Mouse (Mus musculus) right cerebral cortex, adult 2 months (tissue): Measurements from ENCODE around the gene Cpne5.
A peak's percentile ranks its signal among the peaks of the same experiment; 100 is the strongest.
"Not testable (repeated sequence)": the region's sequence is repeated elsewhere in the genome, so short reads cannot be mapped to it uniquely, and the experiment has no call there.

Experiments used
- DNase-seq, 2 experiments: peaks; one replicate each; pipeline ENCODE4 v3.0.0; 2021 to 2022; ENCODE audit warnings: low spot score in 2 of 2

Gene Cpne5

GRCm38 (mm10) chr17:29257001-29257511, 19.1 kb upstream of the Cpne5 start:
- DNase-seq: no peak

GRCm38 (mm10) chr17:29256507-29256906, 18.5 kb upstream of the Cpne5 start:
- no peak for DNase-seq

GRCm38 (mm10) chr17:29254784-29255183, 16.8 kb upstream of the Cpne5 start:
- not testable (repeated sequence) for DNase-seq

GRCm38 (mm10) chr17:29253684-29254083, 15.7 kb upstream of the Cpne5 start:
- no peak for DNase-seq

GRCm38 (mm10) chr17:29253236-29253635, 15.3 kb upstream of the Cpne5 start:
- DNase-seq: no peak

- no peak for DNase-seq
These were observed 13.8 kb upstream of the Cpne5 start for GRCm38 (mm10) chr17:29251608-29252390.

- DNase-seq: peak in 1 of 2 experiments; percentile 54
These were observed 13.0 kb upstream of the Cpne5 start for GRCm38 (mm10) chr17:29251006-29251405.

- no peak for DNase-seq
These were observed 11.5 kb upstream of the Cpne5 start for GRCm38 (mm10) chr17:29249512-29249911.

- DNase-seq: peak; percentile 58 to 61
These were observed 9.9 kb upstream of the Cpne5 start for GRCm38 (mm10) chr17:29247881-29248280.

GRCm38 (mm10) chr17:29246602-29247001, 8.6 kb upstream of the Cpne5 start:
- peak in 1 of 2 experiments; percentile 57 for DNase-seq

GRCm38 (mm10) chr17:29245725-29246124, 7.8 kb upstream of the Cpne5 start:
- no peak for DNase-seq

- no peak for DNase-seq
These were observed 6.9 kb upstream of the Cpne5 start for GRCm38 (mm10) chr17:29244912-29245311.

- DNase-seq: peak; percentile 25 to 46
These were observed 516 bp upstream of the Cpne5 start for GRCm38 (mm10) chr17:29238421-29238945.

- DNase-seq: no peak
These were observed 648 bp downstream of the Cpne5 start for GRCm38 (mm10) chr17:29237267-29237771.

- no peak for DNase-seq
These were observed 1.9 kb downstream of the Cpne5 start for GRCm38 (mm10) chr17:29236111-29236510.

- no peak for DNase-seq
These were observed 6.9 kb downstream of the Cpne5 start for GRCm38 (mm10) chr17:29231109-29231508.

GRCm38 (mm10) chr17:29220631-29221030, 17.3 kb downstream of the Cpne5 start:
- no peak for DNase-seq

GRCm38 (mm10) chr17:29218017-29218416, 19.9 kb downstream of the Cpne5 start:
- DNase-seq: no peak

GRCm38 (mm10) chr17:29216078-29216477, 21.9 kb downstream of the Cpne5 start:
- DNase-seq: no peak

GRCm38 (mm10) chr17:29214655-29215054, 23.3 kb downstream of the Cpne5 start:
- no peak for DNase-seq

- no peak for DNase-seq
These were observed 23.8 kb downstream of the Cpne5 start for GRCm38 (mm10) chr17:29214193-29214456.

GRCm38 (mm10) chr17:29213381-29214192, 24.4 kb downstream of the Cpne5 start:
- DNase-seq: no peak
